Mouse (Mus musculus) neural tube, embryonic 11.5 days (tissue): Measurements from ENCODE around the gene Fzr1. TPM values are rescaled to one million over a fixed set of nuclear protein-coding genes. Genes with fewer than 3 reads are reported as not detected.
A peak's percentile ranks its signal among the peaks of the same experiment; 100 is the strongest.

Experiments used
- ATAC-seq: fragments of 200-750 bp; cut with Nextera tagmentation; 2 replicates; pipeline ENCODE4 v1.8.0; 2017; ENCODE audit warnings: moderate number of reproducible peaks, mild to moderate bottlenecking, moderate TSS enrichment, moderate library complexity; ENCODE audit not compliant: insufficient read depth, low FRiP score, low TSS enrichment
- DNase-seq: peaks from one replicate; pipeline ENCODE4 v3.0.0-alpha.2; 2015; ENCODE audit warnings: low spot score
- H3K27ac ChIP-seq: fragments of 300-500 bp; sonication (generic); 2 replicates; pipeline ENCODE4 v1.5.1; 2014; ENCODE audit warnings: low read depth, mild to moderate bottlenecking, low read length
- H3K27me3 ChIP-seq: fragments of 300-500 bp; sonication (generic); 2 replicates; pipeline ENCODE4 v1.6.1; 2014; ENCODE audit warnings: mild to moderate bottlenecking, low read length, mixed read lengths; ENCODE audit not compliant: control insufficient read depth, insufficient read depth
- H3K36me3 ChIP-seq: fragments of 300-500 bp; sonication (generic); 2 replicates; pipeline ENCODE4 v1.6.1; 2014; ENCODE audit warnings: mild to moderate bottlenecking, low read length, moderate library complexity, mixed read lengths; ENCODE audit not compliant: control insufficient read depth, insufficient read depth
- H3K4me1 ChIP-seq: fragments of 300-500 bp; sonication (generic); 2 replicates; pipeline ENCODE4 v1.6.1; 2014; ENCODE audit warnings: low read length, mixed read lengths; ENCODE audit not compliant: control insufficient read depth, insufficient read depth
- H3K4me2 ChIP-seq: fragments of 300-500 bp; sonication (generic); 2 replicates; pipeline ENCODE4 v1.6.1; 2014; ENCODE audit warnings: low read depth, mild to moderate bottlenecking, moderate library complexity
- H3K4me3 ChIP-seq: fragments of 300-500 bp; sonication (generic); 2 replicates; pipeline ENCODE4 v1.5.1; 2014; ENCODE audit warnings: low read depth, low read length
- H3K9ac ChIP-seq: fragments of 300-500 bp; sonication (generic); 2 replicates; pipeline ENCODE4 v1.6.1; 2014; ENCODE audit warnings: mild to moderate bottlenecking, low read length
- H3K9me3 ChIP-seq: fragments of 300-500 bp; sonication (generic); 2 replicates; pipeline ENCODE4 v1.6.1; 2016; ENCODE audit warnings: low read length; ENCODE audit not compliant: control insufficient read depth
- WGBS: fragments of 180-500 bp; shearing (Covaris S2); extraction: QIAGEN DNeasy Blood & Tissue Kit; methylation state at CpG from one replicate; pipeline ENCODE4 v1.1.7; 2014; 5-methylcytosine and 5-hydroxymethylcytosine counted together
- polyA plus RNA-seq: library from polyadenylated mRNA; unstranded; fragments of >200 nt; fragmentation: Nextera tagmentation; extraction: Ambion mirVana; gene quantifications from 2 replicates; pipeline ENCODE4 v1.2.1, GENCODE M21; 2014

The Fzr1 gene
- polyA plus RNA-seq, 1 experiment from 2014 or later, result 120 TPM

- Histone ChIP-seq H3K9me3 (no peaks in the 10 kb centered on the region), H3K36me3 (no peaks in the 10 kb centered on the region), H3K4me2 (no peak overlapping the region), H3K4me3 (no peak overlapping the region), H3K4me1 (no peaks in the 10 kb centered on the region; the same call in 1 of the 2 replicates), H3K27me3 (peaks cover 50% of the 10 kb centered on the region), H3K9ac (no peak overlapping the region), H3K27ac (no peak overlapping the region)
- WGBS, result 34% methylated on average over 16 of the region's 16 CpGs
- ATAC-seq, result no peak
- DNase-seq, result peak; percentile 78
These were observed 36.9 kb downstream of the Fzr1 start for GRCm38 (mm10) chr10:81341333-81341949.

- no peak overlapping the region for H3K4me2 ChIP-seq
- WGBS, result 41% methylated on average over 17 of the region's 17 CpGs
- H3K27me3 ChIP-seq, result peaks cover 47% of the 10 kb centered on the region
- H3K9me3 ChIP-seq, result no peaks in the 10 kb centered on the region
- DNase-seq, result no peak
- H3K36me3 ChIP-seq, result no peaks in the 10 kb centered on the region
- no peak overlapping the region for H3K27ac ChIP-seq
- no peak overlapping the region for H3K9ac ChIP-seq
- no peak for ATAC-seq
- no peaks in the 10 kb centered on the region for H3K4me1 ChIP-seq
- no peak overlapping the region for H3K4me3 ChIP-seq
These were observed 37.6 kb downstream of the Fzr1 start for GRCm38 (mm10) chr10:81340551-81341332.

- H3K27me3 ChIP-seq, result peaks cover 30% of the 10 kb centered on the region
These were observed 41.8 kb downstream of the Fzr1 start for GRCm38 (mm10) chr10:81336558-81336957.

GRCm38 (mm10) chr10:81335393-81336340, 42.6 kb downstream of the Fzr1 start:
- H3K9me3 ChIP-seq, result no peaks in the 10 kb centered on the region
- no peaks in the 10 kb centered on the region; the same call in 1 of the 2 replicates for H3K4me1 ChIP-seq
- WGBS, result 51% methylated on average over 15 of the region's 19 CpGs
- peaks cover 26% of the 10 kb centered on the region for H3K27me3 ChIP-seq
- no peak overlapping the region for H3K9ac ChIP-seq
- DNase-seq (no peak), ATAC-seq (no peak)
- no peak overlapping the region for H3K4me3 ChIP-seq
- no peak overlapping the region for H3K27ac ChIP-seq
- no peaks in the 10 kb centered on the region for H3K36me3 ChIP-seq
- H3K4me2 ChIP-seq, result no peak overlapping the region

More at GRCm38 (mm10) chr10:81336558-81336957, 41.8 kb downstream of the Fzr1 start:
- ATAC-seq, result no peak
- H3K9ac ChIP-seq, result no peak overlapping the region
- H3K4me2 ChIP-seq, result no peak overlapping the region
- no peaks in the 10 kb centered on the region for H3K36me3 ChIP-seq
- no peaks in the 10 kb centered on the region for H3K9me3 ChIP-seq
- WGBS, result 93% methylated on average over 4 of the region's 4 CpGs
- no peaks in the 10 kb centered on the region; the same call in 1 of the 2 replicates for H3K4me1 ChIP-seq
- H3K27ac ChIP-seq, result no peak overlapping the region
- no peak for DNase-seq
- no peak overlapping the region for H3K4me3 ChIP-seq

GRCm38 (mm10) chr10:81334324-81334723, 44.0 kb downstream of the Fzr1 start:
- DNase-seq (no peak), ATAC-seq (no peak)
- WGBS, result 59% methylated on average over 11 of the region's 11 CpGs
- Histone ChIP-seq H3K4me2 (no peak overlapping the region), H3K9ac (no peak overlapping the region), H3K4me1 (no peaks in the 10 kb centered on the region; the same call in 1 of the 2 replicates), H3K36me3 (no peaks in the 10 kb centered on the region), H3K27me3 (peaks cover 26% of the 10 kb centered on the region), H3K27ac (no peak overlapping the region), H3K9me3 (no peaks in the 10 kb centered on the region), H3K4me3 (no peak overlapping the region)

- H3K9ac ChIP-seq, result no peak overlapping the region
- H3K4me2 ChIP-seq, result no peak overlapping the region
- H3K4me3 ChIP-seq, result no peak overlapping the region
These were observed 46.0 kb downstream of the Fzr1 start for GRCm38 (mm10) chr10:81332277-81332676.

GRCm38 (mm10) chr10:81330007-81330406, 48.3 kb downstream of the Fzr1 start:
- peaks cover 18% of the 10 kb centered on the region for H3K27me3 ChIP-seq
- ATAC-seq, result no peak
- H3K4me1 ChIP-seq, result peaks cover 4% of the 10 kb centered on the region; the same call in 1 of the 2 replicates
- no peak overlapping the region for H3K4me2 ChIP-seq
- H3K36me3 ChIP-seq, result peaks cover 19% of the 10 kb centered on the region
- no peak overlapping the region for H3K4me3 ChIP-seq
- H3K9ac ChIP-seq, result no peak overlapping the region
- 67% methylated on average over 4 of the region's 4 CpGs for WGBS
- H3K9me3 ChIP-seq, result no peaks in the 10 kb centered on the region
- H3K27ac ChIP-seq, result no peak overlapping the region
- DNase-seq, result no peak

More at GRCm38 (mm10) chr10:81332277-81332676, 46.0 kb downstream of the Fzr1 start:
- H3K27ac ChIP-seq, result no peak overlapping the region
- H3K27me3 ChIP-seq, result peaks cover 18% of the 10 kb centered on the region
- WGBS, result 10% methylated on average over 29 of the region's 29 CpGs
- H3K4me1 ChIP-seq, result peaks cover 4% of the 10 kb centered on the region; the same call in 1 of the 2 replicates
- H3K9me3 ChIP-seq, result no peaks in the 10 kb centered on the region
- ATAC-seq (no peak), DNase-seq (no peak)
- H3K36me3 ChIP-seq, result no peaks in the 10 kb centered on the region

- Histone ChIP-seq H3K4me3 (no peak overlapping the region), H3K27me3 (peaks cover 18% of the 10 kb centered on the region), H3K4me2 (no peak overlapping the region), H3K9ac (no peak overlapping the region), H3K4me1 (peaks cover 4% of the 10 kb centered on the region; the same call in 1 of the 2 replicates), H3K27ac (no peak overlapping the region), H3K9me3 (no peaks in the 10 kb centered on the region), H3K36me3 (peaks cover 25% of the 10 kb centered on the region)
- no peak for DNase-seq
- 76% methylated on average over 10 of the region's 10 CpGs for WGBS
- no peak for ATAC-seq
These were observed 48.9 kb downstream of the Fzr1 start for GRCm38 (mm10) chr10:81329194-81329975.
